Mouse (Mus musculus): ENCODE measurements around the gene Sprtn. TPM values are rescaled to one million over a fixed set of nuclear protein-coding genes. Genes with fewer than 3 reads are reported as not detected.

Sprtn gene
- polyA plus RNA-seq, 1 experiment from 2014 or later: 7.3 TPM

DNA sequence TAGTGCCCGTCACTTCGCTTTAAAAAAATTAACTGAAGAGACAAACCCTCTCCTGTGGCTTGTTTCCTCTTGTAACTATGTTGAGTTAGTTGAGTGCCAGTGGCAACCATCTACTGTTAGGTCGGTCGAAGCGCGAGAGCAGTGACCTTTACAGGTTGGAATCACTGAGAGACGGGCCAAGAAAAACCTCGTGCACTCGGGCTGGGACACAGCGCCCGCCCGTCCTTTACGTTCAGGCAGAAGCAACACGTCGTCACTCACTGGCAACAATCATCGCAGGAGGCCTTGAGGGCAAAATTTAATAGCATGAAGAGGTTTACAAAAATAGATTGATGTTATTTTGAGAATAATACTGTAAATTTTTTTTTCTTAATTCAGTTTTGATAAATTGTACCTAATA lies 12.2 kb downstream of the Sprtn start:
- Histone ChIP-seq H3K27me3 (replicated peaks) (no peaks in the 10 kb centered on the region), H3K4me2 (no peak overlapping the region), H3K9me3 (replicated peaks) (no peaks in the 10 kb centered on the region), H3K27ac (replicated peaks) (no peak overlapping the region), H3K36me3 (peaks cover 90% of the 10 kb centered on the region), H3K9ac (replicated peaks) (no peak overlapping the region), H3K4me1 (peaks cover 4% of the 10 kb centered on the region; the same call in 1 of the 2 replicates), H3K4me3 (replicated peaks) (no peak overlapping the region)
- 96% methylated on average over 16 of the region's 16 CpGs for WGBS
- ATAC-seq (ENCODE audit: low FRiP score): no peak

DNA sequence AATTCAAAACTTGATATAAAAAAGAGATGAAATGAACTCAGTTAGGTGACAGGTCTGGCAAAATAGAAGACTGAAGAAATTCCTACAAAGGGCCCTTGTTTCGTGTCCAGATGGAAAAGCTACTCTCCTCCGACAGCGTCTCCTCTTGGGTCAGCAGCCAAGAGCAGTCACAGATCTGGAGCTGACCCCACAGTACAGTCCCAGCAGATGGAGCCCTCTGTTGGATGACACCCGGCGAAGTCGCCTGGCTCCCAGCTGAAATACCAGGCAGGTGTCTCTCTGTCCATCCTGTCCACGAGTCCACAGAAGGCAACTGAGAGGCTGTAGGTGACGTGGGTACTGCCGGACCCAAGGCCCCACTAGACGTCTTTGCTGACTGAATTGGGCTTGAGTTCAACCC lies 12.7 kb downstream of the Sprtn start:
- H3K36me3 ChIP-seq: peaks cover 93% of the 10 kb centered on the region
- WGBS: 88% methylated on average over 10 of the region's 10 CpGs

DNA sequence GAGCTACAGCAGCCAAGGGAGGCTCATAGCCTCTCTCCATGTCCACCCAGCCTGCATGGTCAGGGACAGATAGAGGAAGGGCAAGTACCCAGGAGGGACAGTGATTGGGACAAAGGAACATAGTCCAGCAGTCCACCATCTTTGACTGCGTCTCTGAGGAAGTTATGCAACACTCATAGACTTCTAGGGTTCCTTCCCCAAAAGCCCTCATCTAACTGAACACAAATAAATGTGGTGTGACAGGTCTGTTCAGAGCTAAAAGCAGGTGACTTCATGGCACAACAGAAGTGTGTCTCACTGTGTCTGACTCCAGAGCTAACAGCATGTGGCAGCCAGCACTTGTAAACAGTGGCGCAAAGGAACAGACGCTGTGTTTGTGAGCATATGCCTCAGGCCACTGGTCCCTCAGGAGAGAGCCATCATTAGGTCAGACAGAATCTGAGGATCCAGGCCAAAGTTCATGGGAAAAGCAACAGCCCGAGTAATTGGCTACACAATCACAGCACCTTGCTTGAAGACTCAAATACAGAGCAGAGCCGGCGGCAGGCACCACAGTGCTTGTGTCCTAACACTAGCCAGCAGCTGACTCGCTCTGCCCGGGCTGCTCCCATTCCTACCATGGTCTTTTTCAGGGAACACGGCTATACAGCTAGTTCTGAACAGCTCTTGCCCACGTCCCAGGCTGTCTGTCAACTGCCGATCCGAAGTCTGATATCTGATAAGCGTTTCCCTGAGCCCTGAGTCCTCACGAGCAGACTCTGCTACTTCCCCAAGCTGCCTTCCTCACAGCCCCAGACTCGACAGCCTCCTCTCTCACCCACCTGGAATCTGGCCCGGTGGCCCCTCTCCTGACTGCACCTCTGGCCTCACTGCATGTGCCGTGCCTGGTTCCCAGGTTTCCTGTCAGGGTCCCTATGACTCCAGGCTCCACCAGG lies 14.5 kb downstream of the Sprtn start:
- H3K4me2 ChIP-seq: no peak overlapping the region
- no peaks in the 10 kb centered on the region for H3K27me3 ChIP-seq (replicated peaks)
- no peaks in the 10 kb centered on the region for H3K9me3 ChIP-seq (replicated peaks)
- H3K4me3 ChIP-seq (replicated peaks): no peak overlapping the region
- WGBS: 80% methylated on average over 17 of the region's 17 CpGs
- H3K4me1 ChIP-seq: no peaks in the 10 kb centered on the region
- H3K27ac ChIP-seq (replicated peaks): no peak overlapping the region
- peaks cover 82% of the 10 kb centered on the region for H3K36me3 ChIP-seq
- no peak overlapping the region for H3K9ac ChIP-seq (replicated peaks)
- no peak for ATAC-seq (ENCODE audit: low FRiP score)

More for the DNA sequence above, 12.7 kb downstream of the Sprtn start:
- no peak overlapping the region for H3K4me2 ChIP-seq
- no peaks in the 10 kb centered on the region for H3K27me3 ChIP-seq (replicated peaks)
- H3K9me3 ChIP-seq (replicated peaks): no peaks in the 10 kb centered on the region
- no peak overlapping the region for H3K27ac ChIP-seq (replicated peaks)
- H3K4me3 ChIP-seq (replicated peaks): no peak overlapping the region
- no peak overlapping the region for H3K9ac ChIP-seq (replicated peaks)
- ATAC-seq (ENCODE audit: low FRiP score): no peak
- peaks cover 3% of the 10 kb centered on the region; the same call in 1 of the 2 replicates for H3K4me1 ChIP-seq

DNA sequence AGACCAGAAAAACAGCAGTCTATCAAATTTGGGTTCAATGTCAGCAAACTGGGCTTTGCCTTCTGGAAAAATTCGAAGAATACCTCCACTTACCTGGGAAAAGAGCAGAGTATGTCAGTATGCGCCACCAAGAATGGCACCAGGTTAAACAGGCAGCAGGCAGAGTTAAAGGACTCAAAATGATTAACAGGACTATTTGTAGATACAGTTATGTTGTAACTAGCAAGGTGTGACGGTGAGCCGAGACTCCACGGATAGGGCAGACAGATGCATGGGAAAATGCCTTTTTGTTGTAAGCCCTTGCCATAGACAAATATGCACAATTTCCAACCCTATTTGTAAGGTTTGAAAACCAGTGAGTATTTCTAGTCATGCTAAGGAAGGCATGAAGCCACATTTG lies 16.4 kb downstream of the Sprtn start:
- Histone ChIP-seq H3K9ac (replicated peaks) (no peak overlapping the region), H3K4me1 (no peaks in the 10 kb centered on the region), H3K36me3 (peaks cover 64% of the 10 kb centered on the region), H3K4me3 (replicated peaks) (no peak overlapping the region), H3K27ac (replicated peaks) (no peak overlapping the region), H3K4me2 (no peak overlapping the region), H3K27me3 (replicated peaks) (no peaks in the 10 kb centered on the region), H3K9me3 (replicated peaks) (no peaks in the 10 kb centered on the region)
- WGBS: 95% methylated on average over 5 of the region's 5 CpGs
- ATAC-seq (ENCODE audit: low FRiP score): no peak

DNA sequence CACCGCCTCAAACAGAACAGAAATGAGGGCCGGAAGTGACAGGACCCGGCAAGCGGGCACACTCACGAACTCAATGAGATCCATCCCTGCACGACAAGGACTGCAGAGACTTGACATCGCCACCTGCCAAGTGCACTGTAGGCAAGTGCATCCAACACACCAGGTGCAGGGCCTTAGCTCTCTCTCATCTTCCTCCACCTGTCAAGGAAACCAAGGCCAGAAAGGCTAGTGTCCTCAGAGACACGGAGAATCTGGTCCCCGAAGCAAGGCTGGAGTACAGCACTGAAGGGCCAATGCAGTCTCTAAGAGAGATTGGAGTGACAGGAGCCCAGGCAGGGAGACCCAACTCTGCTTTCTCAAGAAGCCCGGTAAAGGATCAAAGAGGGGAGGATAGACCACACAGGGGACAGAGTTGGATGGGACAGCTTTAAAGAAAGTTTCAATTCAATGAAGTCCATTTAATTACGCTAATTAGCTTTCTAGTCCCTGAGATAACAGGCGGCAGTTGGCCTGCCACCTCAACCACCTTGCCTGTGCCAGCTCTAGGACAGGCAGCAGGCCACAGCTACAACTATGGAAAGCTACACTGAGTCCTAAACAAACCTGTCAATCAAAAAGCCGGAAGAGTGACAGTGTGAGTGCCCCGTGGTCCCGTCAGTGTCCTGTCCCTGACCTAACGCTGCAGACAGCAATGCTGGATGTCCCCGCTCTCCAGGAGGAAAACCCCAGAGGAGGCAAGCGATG lies 20.2 kb downstream of the Sprtn start:
- 82% methylated on average over 18 of the region's 18 CpGs for WGBS
- no peak overlapping the region for H3K4me3 ChIP-seq (replicated peaks)
- no peaks in the 10 kb centered on the region for H3K9me3 ChIP-seq (replicated peaks)
- no peak overlapping the region for H3K9ac ChIP-seq (replicated peaks)
- no peaks in the 10 kb centered on the region for H3K27me3 ChIP-seq (replicated peaks)
- peaks cover 27% of the 10 kb centered on the region for H3K36me3 ChIP-seq
- no peak overlapping the region for H3K4me2 ChIP-seq
- no peak overlapping the region for H3K27ac ChIP-seq (replicated peaks)
- peaks cover 14% of the 10 kb centered on the region for H3K4me1 ChIP-seq
- ATAC-seq (ENCODE audit: low FRiP score): no peak

DNA sequence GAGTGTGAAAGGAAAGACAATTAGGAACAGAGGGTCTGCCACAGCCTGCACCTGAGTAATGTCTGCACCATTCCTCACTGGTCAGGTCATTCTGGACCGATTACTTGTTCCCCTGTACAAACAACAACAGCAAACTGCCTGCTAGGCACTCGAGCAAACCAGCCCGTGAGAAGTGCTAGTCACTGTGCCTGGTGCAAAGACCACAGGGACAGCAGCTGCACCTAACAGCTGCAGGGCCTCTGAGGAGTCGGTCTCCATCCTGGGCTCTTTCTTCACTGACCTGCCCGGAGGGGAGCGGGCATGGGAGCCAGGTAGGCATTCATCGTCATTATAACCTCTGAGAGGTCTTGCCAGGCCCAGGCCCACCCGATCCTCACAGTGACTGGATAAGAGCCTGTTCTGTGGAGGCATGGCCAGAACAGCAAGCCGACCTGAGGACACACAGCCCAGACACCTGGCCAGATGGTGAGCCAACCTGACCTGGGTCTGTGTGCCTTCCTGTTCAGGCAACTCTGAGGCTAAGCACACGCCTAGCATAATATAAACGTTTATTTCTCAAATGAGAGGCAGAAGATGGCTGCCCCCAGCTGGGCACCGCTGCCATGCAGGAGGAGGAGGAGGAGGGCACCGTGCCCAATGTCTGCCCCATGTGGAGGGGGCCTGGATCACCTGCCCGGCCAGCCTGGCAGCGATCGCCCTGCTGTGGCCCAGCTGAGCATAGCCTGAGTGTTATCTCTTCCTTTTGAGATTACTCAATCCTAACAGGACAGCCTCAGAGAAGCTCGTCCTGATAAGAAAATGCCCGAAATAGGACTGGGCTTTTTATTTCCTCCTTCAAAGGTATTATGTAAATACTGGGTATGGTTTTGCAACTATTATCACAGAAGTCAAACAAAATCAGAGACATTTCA lies 23.9 kb downstream of the Sprtn start:
- Histone ChIP-seq H3K4me2 (no peak overlapping the region), H3K9me3 (replicated peaks) (no peaks in the 10 kb centered on the region), H3K9ac (replicated peaks) (no peak overlapping the region), H3K27ac (replicated peaks) (no peak overlapping the region; the same call in 1 of the 2 replicates), H3K4me1 (peaks cover 34% of the 10 kb centered on the region), H3K27me3 (replicated peaks) (no peaks in the 10 kb centered on the region), H3K4me3 (replicated peaks) (no peak overlapping the region), H3K36me3 (0 out of 2 replicates have a peak, but pooled peaks cover 2% of the 10 kb centered on the region)
- no peak for ATAC-seq (ENCODE audit: low FRiP score)
- WGBS: 71% methylated on average over 18 of the region's 18 CpGs

DNA sequence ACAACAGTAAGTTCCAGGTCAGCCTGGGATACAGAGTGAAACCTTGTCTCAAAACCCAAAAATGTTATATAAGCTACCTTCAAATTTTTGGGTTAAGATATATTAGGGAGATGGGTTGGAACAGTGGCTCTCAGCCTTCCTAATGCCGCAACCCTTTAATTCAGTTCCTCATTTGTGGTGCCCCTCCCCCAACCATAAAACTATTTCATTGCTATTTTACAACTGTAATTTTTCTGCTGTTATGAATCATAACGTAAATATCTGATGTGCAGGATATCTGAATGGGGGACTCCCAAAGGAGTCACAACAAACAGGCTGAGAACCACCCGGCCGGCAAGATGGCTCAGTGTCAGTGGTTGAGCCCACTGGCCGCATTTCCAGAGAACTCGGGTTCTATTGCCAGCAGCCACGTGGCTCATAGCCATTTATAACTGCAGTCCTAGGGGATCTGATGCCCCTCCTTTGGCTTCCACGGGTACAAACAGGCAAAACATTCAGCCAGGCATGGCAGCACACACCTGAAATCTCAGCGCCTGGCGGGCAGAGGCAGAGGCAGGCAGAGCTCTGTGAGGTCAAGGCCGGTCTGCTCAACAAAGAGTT lies 24.9 kb downstream of the Sprtn start:
- WGBS: 48% methylated on average over 11 of the region's 11 CpGs
- Histone ChIP-seq H3K27ac (replicated peaks) (no peak overlapping the region; the same call in 1 of the 2 replicates), H3K27me3 (replicated peaks) (no peaks in the 10 kb centered on the region), H3K9me3 (replicated peaks) (no peaks in the 10 kb centered on the region), H3K4me3 (replicated peaks) (no peak overlapping the region), H3K4me1 (peaks cover 37% of the 10 kb centered on the region), H3K9ac (replicated peaks) (no peak overlapping the region), H3K36me3 (0 out of 2 replicates have a peak, but pooled peaks cover 4% of the 10 kb centered on the region), H3K4me2 (no peak overlapping the region)
- no peak for ATAC-seq (ENCODE audit: low FRiP score)

DNA sequence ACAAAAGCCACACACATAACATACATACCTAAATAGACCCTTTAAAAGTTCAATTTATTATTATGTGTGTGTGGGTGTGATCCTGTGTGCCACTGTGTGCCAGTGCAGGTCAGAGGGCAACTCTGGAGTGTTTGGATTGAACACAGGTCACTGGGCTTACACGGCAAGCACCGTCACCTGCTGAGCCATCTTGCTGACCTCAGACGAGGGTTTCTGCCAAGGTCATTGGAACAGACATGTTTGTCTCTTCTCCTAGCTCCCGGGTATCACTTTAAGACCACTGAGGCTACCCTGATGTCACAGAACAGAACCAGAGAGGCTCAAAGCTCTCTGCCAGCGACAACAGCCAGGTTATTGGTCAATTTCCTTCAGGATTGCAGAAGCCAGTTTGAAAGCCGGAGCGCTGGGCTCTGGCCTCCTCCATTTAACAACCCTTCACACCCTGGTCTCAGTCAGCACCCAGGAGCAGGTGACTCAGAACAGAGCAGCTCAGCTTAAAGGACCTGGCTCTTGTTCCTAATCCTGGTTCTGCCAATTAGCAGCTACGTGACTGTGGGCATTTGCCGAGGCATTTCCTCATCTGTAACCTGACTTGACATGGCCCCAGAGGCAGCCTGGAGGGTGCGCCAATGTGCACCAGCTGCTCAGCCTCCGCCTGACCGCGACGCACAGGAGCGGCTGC lies 26.4 kb downstream of the Sprtn start:
- H3K36me3 ChIP-seq: 0 out of 2 replicates have a peak, but pooled peaks cover 4% of the 10 kb centered on the region
- no peak overlapping the region for H3K4me2 ChIP-seq
- no peak overlapping the region for H3K4me3 ChIP-seq (replicated peaks)
- peaks cover 41% of the 10 kb centered on the region for H3K4me1 ChIP-seq
- no peak overlapping the region for H3K9ac ChIP-seq (replicated peaks)
- no peaks in the 10 kb centered on the region for H3K27me3 ChIP-seq (replicated peaks)
- no peak overlapping the region for H3K27ac ChIP-seq (replicated peaks)
- 85% methylated on average over 15 of the region's 15 CpGs for WGBS
- no peak for ATAC-seq (ENCODE audit: low FRiP score)
- no peaks in the 10 kb centered on the region for H3K9me3 ChIP-seq (replicated peaks)

DNA sequence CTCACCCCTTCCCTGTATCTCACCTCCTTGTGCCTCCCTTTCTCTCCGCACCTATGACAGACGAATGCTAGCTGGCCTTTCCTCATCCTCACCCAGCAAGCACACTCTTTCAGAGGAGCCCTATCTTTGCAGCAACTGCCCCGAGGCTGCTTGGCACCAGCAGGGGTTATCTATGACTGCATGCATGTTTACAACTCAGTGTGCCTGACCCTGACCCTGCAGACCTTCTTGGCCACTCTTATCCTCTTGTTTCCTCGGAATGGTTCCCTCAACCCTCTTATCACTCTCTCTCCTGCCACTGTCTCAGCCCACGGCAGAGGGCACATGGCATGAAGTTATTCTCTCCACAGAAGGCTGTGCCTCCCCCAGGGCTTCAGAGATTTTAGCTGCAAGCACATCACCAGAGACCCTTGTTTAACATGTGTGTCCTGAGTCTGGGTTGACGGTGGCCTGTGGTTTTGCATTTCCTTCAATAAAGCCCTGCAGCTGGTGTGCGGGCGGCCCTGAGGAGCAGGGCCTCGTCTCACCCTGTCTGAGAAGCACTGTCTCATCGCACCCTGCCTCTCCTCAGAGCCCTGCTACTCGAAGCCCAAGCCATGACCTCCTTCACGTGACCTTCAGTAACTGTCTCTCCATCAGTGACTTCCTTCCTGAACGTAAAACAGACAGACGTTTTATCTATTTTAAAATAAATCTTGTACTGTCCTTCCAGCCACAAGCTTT lies 28.0 kb downstream of the Sprtn start:
- Histone ChIP-seq H3K27me3 (replicated peaks) (no peaks in the 10 kb centered on the region), H3K27ac (replicated peaks) (no peak overlapping the region), H3K4me1 (peaks cover 41% of the 10 kb centered on the region), H3K4me2 (no peak overlapping the region), H3K9ac (replicated peaks) (no peak overlapping the region), H3K36me3 (0 out of 2 replicates have a peak, but pooled peaks cover 4% of the 10 kb centered on the region), H3K9me3 (replicated peaks) (no peaks in the 10 kb centered on the region), H3K4me3 (replicated peaks) (no peak overlapping the region)
- ATAC-seq (ENCODE audit: low FRiP score): no peak
- 80% methylated on average over 14 of the region's 14 CpGs for WGBS

DNA sequence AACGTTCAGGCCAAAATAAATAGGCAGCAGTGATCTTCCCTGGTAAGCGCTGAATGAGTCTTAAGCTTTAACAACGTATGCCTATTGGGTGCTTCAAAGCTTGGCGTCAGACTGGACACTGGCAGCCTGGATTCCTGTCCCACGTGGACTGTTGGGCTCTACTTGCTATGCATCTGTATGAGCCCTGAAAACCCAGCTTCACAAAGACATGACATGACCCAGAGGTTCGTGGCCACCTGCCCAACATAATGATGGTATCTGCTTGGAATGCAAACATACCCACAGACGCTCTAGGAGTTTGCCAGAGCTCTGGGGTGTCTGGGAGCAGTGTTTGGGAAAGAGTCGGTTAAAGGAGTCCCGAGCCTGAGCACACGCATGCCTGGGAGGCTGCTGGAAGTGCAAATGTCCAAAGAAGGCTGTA lies 28.7 kb downstream of the Sprtn start:
- Histone ChIP-seq H3K4me1 (peaks cover 41% of the 10 kb centered on the region), H3K4me3 (replicated peaks) (no peak overlapping the region), H3K4me2 (no peak overlapping the region), H3K9ac (replicated peaks) (no peak overlapping the region), H3K9me3 (replicated peaks) (no peaks in the 10 kb centered on the region), H3K27ac (replicated peaks) (no peak overlapping the region), H3K36me3 (0 out of 2 replicates have a peak, but pooled peaks cover 4% of the 10 kb centered on the region), H3K27me3 (replicated peaks) (no peaks in the 10 kb centered on the region)
- 83% methylated on average over 10 of the region's 10 CpGs for WGBS
- ATAC-seq (ENCODE audit: low FRiP score): no peak
